Mouse (Mus musculus) brain, embryonic 14.5 days (tissue): ENCODE data around the gene Rnft1. TPM values are rescaled to one million over a fixed set of nuclear protein-coding genes. Genes with fewer than 3 reads are reported as not detected.

Source experiments
- DNase-seq: peaks from one replicate; pipeline ENCODE4 v3.0.0-alpha.2; 2011; ENCODE audit warnings: low read depth
- CTCF ChIP-seq: fragments of 200-500 bp; IDR thresholded peaks from 2 replicates; pipeline ENCODE4 v1.5.1; 2012; ENCODE audit warnings: inconsistent platforms, mild to moderate bottlenecking, moderate library complexity, borderline replicate concordance; ENCODE audit not compliant: insufficient read depth, insufficient read length; ENCODE audit errors: extremely low read depth
- POLR2A ChIP-seq: fragments of 200-500 bp; IDR thresholded peaks from 2 replicates; pipeline ENCODE4 v1.6.1; 2012; ENCODE audit warnings: mild to moderate bottlenecking, inconsistent platforms, borderline replicate concordance; ENCODE audit not compliant: poor library complexity, insufficient read depth, insufficient read length, severe bottlenecking; ENCODE audit errors: extremely low read depth
- polyA plus RNA-seq: library from polyadenylated mRNA; depleted of rRNA; stranded (reverse); fragments of >200 nt; gene quantifications from 2 replicates; pipeline ENCODE4 v1.2.3, GENCODE M21; 2012; rRNA removed

Gene Rnft1
- 6.3 and 8.3 TPM in 2 replicates for polyA plus RNA-seq

GRCm38 (mm10) chr11:86484101-86484868, at the start of gene Rnft1:
Gene Rnft1, plus strand, starts transcription at chr11:86484657.
- TF ChIP-seq POLR2A (peak; percentile 96), CTCF (no peak)
- peak; percentile 99 for DNase-seq

- no peak for TF ChIP-seq POLR2A
- TF ChIP-seq CTCF: peak; percentile 71
- peak; percentile 76 for DNase-seq
Measured at GRCm38 (mm10) chr11:86436843-86437242, 47.6 kb upstream of the Rnft1 start.

DNA sequence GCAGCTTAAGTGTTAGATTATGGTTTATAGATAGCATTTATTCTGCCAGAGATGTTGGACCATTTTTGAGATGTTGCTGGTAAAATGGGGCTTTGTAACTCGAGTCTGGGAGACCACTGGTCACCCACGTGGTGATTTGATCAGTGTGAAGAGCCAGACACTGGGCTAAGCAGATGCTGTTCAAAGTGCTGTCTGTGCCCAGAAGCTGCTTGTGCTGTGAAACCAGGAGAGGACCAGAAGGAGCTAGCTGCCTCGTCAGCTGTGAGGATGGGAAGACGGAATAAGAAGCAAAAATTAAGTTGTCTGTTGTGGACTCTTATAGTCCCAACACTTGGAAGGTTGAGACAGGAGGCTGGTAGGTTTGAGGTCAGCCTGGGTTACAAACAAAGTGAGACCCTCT, 46.2 kb upstream of the Rnft1 start:
- no peak for DNase-seq
- TF ChIP-seq POLR2A (no peak), CTCF (no peak)

GRCm38 (mm10) chr11:86440791-86441190, 43.7 kb upstream of the Rnft1 start:
- no peak for TF ChIP-seq POLR2A
- TF ChIP-seq CTCF: no peak
- no peak for DNase-seq

- no peak for DNase-seq
- TF ChIP-seq CTCF (no peak), POLR2A (no peak)
Measured at GRCm38 (mm10) chr11:86453991-86454390, 30.5 kb upstream of the Rnft1 start.

DNA sequence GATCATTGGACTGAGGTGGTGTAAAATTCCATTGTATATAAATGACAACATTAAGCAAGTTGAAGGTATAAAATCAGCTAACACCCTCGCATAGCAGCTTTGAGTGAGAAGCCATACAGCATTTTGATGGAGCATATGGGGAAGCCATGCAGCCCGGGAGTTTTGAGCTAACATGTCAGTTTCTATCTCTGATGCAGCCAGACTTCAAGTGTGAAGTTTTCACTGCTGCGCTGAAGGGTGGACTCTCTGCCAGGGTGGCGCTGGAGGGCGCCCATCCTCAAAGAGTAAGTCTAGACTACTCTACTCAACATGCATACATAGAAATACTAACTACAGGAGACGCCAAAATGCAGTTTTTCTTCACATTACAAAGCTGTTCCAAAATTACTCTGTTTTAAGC, 26.9 kb upstream of the Rnft1 start:
- TF ChIP-seq POLR2A (no peak), CTCF (no peak)
- peak; percentile 48 for DNase-seq

- TF ChIP-seq CTCF (no peak), POLR2A (no peak)
- no peak for DNase-seq
Measured at GRCm38 (mm10) chr11:86458866-86459265, 25.6 kb upstream of the Rnft1 start.

- TF ChIP-seq CTCF: no peak
- no peak for TF ChIP-seq POLR2A
- DNase-seq: no peak
Measured at GRCm38 (mm10) chr11:86462579-86462978, 21.9 kb upstream of the Rnft1 start.

- TF ChIP-seq CTCF: peak; percentile 76; the same call in 1 of the 2 replicates
- DNase-seq: peak; percentile 89
Measured at GRCm38 (mm10) chr11:86464275-86464674, 20.2 kb upstream of the Rnft1 start.

DNA sequence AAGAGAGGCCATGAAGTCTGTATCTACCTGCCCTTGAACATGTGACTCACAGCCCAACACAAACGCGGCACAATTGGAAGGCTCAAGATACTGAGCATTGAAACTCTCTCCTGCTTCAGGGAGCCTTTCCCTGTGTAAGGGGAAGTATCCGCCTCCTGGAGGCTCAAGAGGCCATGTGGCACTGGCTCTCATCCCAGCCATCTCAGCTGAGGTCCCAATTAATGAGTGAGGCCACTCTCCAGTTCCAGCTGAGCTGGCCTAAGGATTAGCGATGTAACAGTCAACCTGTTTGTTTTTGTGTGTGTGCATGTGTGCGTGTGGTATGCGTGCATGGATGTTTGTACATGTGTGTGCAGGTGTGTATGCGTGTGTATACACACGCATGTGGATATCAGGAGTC, 16.1 kb upstream of the Rnft1 start:
- peak; percentile 80 for DNase-seq

GRCm38 (mm10) chr11:86468971-86469370, 15.5 kb upstream of the Rnft1 start:
- no peak for TF ChIP-seq CTCF
- no peak for DNase-seq

More for the DNA sequence above, 16.1 kb upstream of the Rnft1 start:
- TF ChIP-seq POLR2A: no peak
- TF ChIP-seq CTCF: no peak

DNA sequence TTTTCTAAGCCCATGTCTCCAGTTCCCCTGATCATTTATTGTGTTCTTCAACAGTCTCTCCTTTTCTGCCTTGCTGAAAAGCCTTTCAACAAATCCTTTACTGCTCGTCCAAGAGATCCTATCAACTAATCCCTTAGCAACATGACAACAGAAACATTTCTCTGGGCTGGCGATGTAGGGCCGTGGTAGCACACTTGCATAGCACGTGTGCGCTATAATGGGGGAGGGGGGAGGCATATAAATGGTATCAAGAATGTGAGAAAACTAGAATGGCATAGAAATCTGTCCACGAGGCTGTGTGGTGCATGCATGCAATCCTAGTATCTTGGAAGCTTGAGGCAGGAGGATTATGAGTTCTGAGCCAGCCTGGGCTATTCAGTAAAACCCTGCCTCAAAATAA, 12.7 kb upstream of the Rnft1 start:
- TF ChIP-seq CTCF (no peak), POLR2A (no peak)
- peak; percentile 80 for DNase-seq
